Mouse (Mus musculus): Measurements from ENCODE around the gene Dapp1.

DNA sequence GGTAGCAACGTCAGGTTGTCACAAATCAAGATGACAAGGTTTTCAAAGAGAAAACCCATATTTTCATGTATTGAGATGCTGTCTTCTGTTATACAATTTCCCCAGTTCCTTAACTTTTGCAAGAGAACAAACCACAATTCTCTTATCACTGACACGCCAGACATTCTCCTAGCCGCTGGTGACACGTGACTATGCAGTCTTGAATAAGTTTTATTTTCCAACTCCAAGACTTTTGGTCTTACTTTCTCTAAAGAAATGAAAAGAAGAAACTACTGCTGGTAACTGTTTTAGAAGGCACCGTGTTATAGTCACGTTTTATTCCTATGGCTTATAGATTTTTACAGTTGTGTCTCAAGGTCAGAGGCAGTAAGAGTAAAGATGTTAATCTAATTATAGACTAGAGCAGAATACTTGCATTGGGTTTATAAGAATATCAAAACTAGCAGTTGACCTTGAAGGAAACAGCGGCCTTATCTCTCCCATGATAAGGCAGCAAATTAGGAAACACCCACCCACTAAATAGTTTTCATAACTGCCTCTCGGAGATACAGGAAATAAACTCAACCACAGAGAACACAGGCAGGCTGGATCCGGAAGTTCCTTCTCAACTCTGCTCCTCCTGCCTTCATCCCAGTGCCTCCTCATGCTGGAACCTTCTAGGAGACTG is 12.4 kb downstream of the Dapp1 start:
- TF ChIP-seq CTCF (IDR thresholded peaks at IDR 0.05; ENCODE audit: low read depth): no peak
- TF ChIP-seq EP300 (IDR thresholded peaks at IDR 0.05; ENCODE audit: low read depth): peak; percentile 95

Data from liver, postnatal 0 days (tissue).